Mouse (Mus musculus): ENCODE measurements at regions not wholly inside any gene's neighbourhood (a gene's known extent, or its start where the extent isn't known, plus 50 kb on each side); places are given as distances from the start of the nearest gene placed in this dataset.

GRCm38 (mm10) chr15:44112328-44112944, 3978.3 kb downstream of the 9330182O14Rik start:
- TF ChIP-seq CTCF (IDR thresholded peaks at IDR 0.05; ENCODE audit: extremely low read depth, insufficient read depth, low read length) (no peak), POLR2A (IDR thresholded peaks at IDR 0.05; ENCODE audit: extremely low read depth, insufficient read depth, low read length) (no peak)

Measured in cortical plate, adult 2 months (tissue).